Mouse (Mus musculus) embryonic facial prominence, embryonic 12.5 days (tissue): ENCODE data around the gene Olfr1186. TPM values are rescaled to one million over a fixed set of nuclear protein-coding genes. Genes with fewer than 3 reads are reported as not detected.
"Not testable (repeated sequence)": the region's sequence is repeated elsewhere in the genome, so short reads cannot be mapped to it uniquely, and the experiment has no call there.

Source experiments
- ATAC-seq: fragments of 200-750 bp; cut with Nextera tagmentation; 2 replicates; pipeline ENCODE4 v1.8.0; 2017; ENCODE audit not compliant: insufficient number of reproducible peaks, insufficient read depth, low FRiP score, low TSS enrichment
- H3K27ac ChIP-seq: fragments of 300-500 bp; sonication (generic); 2 replicates; pipeline ENCODE4 v1.5.1; 2016; ENCODE audit warnings: mild to moderate bottlenecking
- H3K27me3 ChIP-seq: fragments of 300-500 bp; sonication (generic); 2 replicates; pipeline ENCODE4 v1.6.1; 2016; ENCODE audit warnings: mild to moderate bottlenecking, moderate library complexity
- H3K36me3 ChIP-seq: fragments of 300-500 bp; sonication (generic); 2 replicates; pipeline ENCODE4 v1.6.1; 2016; ENCODE audit warnings: mild to moderate bottlenecking
- H3K4me1 ChIP-seq: fragments of 300-500 bp; sonication (generic); 2 replicates; pipeline ENCODE4 v1.6.1; 2016
- H3K4me2 ChIP-seq: fragments of 300-500 bp; sonication (generic); replicated peaks from 2 replicates; pipeline ENCODE4 v1.6.1; 2016; ENCODE audit warnings: mild to moderate bottlenecking, moderate library complexity
- H3K4me3 ChIP-seq: fragments of 300-500 bp; sonication (generic); 2 replicates; pipeline ENCODE4 v1.5.1; 2016; ENCODE audit warnings: mild to moderate bottlenecking
- H3K9ac ChIP-seq: fragments of 300-500 bp; sonication (generic); 2 replicates; pipeline ENCODE4 v1.6.1; 2016; ENCODE audit warnings: mild to moderate bottlenecking, moderate library complexity
- H3K9me3 ChIP-seq: fragments of 300-500 bp; sonication (generic); 2 replicates; pipeline ENCODE4 v1.6.1; 2016; ENCODE audit warnings: mild to moderate bottlenecking, moderate library complexity
- WGBS: fragments of 180-500 bp; shearing (Covaris S2); methylation state at CpG from one replicate; pipeline ENCODE4 v1.1.7; 2016; 5-methylcytosine and 5-hydroxymethylcytosine counted together
- polyA plus RNA-seq: library from polyadenylated mRNA; unstranded; fragments of >200 nt; fragmentation: Nextera tagmentation; extraction: Ambion mirVana; gene quantifications from 2 replicates; pipeline ENCODE4 v1.2.1, GENCODE M21; 2016

The Olfr1186 gene
- not detected in 2 replicates for polyA plus RNA-seq

- H3K27ac ChIP-seq, result no peak within 1 kb of the TSS
- H3K4me3 ChIP-seq, result no peak within 1 kb of the TSS
- H3K9ac ChIP-seq, result no peak within 1 kb of the TSS
- H3K4me2 ChIP-seq, result no peak within 1 kb of the TSS
- H3K9me3 ChIP-seq, result no peaks in the 10 kb centered on the region
- H3K27me3 ChIP-seq, result no peaks in the 10 kb centered on the region
- H3K36me3 ChIP-seq, result no peaks in the 10 kb centered on the region
- no peaks in the 10 kb centered on the region for H3K4me1 ChIP-seq
- WGBS, result 85% methylated on average over 2 of the region's 2 CpGs
- no peak for ATAC-seq
Observed at GRCm38 (mm10) chr2:88518251-88518650, at the start of gene Olfr1186. TSS of gene Olfr1186 (plus strand) at chr2:88518551.

- no peak for ATAC-seq
- Histone ChIP-seq H3K27ac (no peak within 1 kb of the TSS), H3K9me3 (no peaks in the 10 kb centered on the region), H3K4me2 (no peak within 1 kb of the TSS), H3K4me1 (no peaks in the 10 kb centered on the region), H3K9ac (no peak within 1 kb of the TSS), H3K27me3 (no peaks in the 10 kb centered on the region), H3K36me3 (no peaks in the 10 kb centered on the region), H3K4me3 (no peak within 1 kb of the TSS)
- WGBS, result 84% methylated on average over 2 of the region's 2 CpGs
Observed at GRCm38 (mm10) chr2:88483298-88483697, 35.1 kb upstream of the Olfr1186 start, which contains the start of gene Olfr1184. TSS of gene Olfr1184 (plus strand) at chr2:88483598.

GRCm38 (mm10) chr2:88493020-88493419 is 25.3 kb upstream of the Olfr1186 start, which contains the start of gene Olfr1185-ps1:
TSS of gene Olfr1185-ps1 (plus strand) at chr2:88493320.
- no peak within 1 kb of the TSS for H3K4me3 ChIP-seq
- H3K9me3 ChIP-seq, result no peaks in the 10 kb centered on the region
- no peaks in the 10 kb centered on the region for H3K4me1 ChIP-seq
- no peak within 1 kb of the TSS for H3K4me2 ChIP-seq
- H3K9ac ChIP-seq, result no peak within 1 kb of the TSS
- H3K27ac ChIP-seq, result no peak within 1 kb of the TSS
- 67% methylated on average over 2 of the region's 2 CpGs for WGBS
- H3K36me3 ChIP-seq, result no peaks in the 10 kb centered on the region
- no peak for ATAC-seq
- H3K27me3 ChIP-seq, result no peaks in the 10 kb centered on the region

- no peaks in the 10 kb centered on the region for H3K36me3 ChIP-seq
- no peak for ATAC-seq
- WGBS, result 77% methylated on average over 3 of the region's 3 CpGs
- H3K9me3 ChIP-seq, result no peaks in the 10 kb centered on the region
- H3K4me1 ChIP-seq, result no peaks in the 10 kb centered on the region
- no peaks in the 10 kb centered on the region for H3K27me3 ChIP-seq
- H3K4me2 ChIP-seq, result no peak overlapping the region
- no peak overlapping the region for H3K4me3 ChIP-seq
- no peak overlapping the region for H3K9ac ChIP-seq
- H3K27ac ChIP-seq, result no peak overlapping the region
Observed at GRCm38 (mm10) chr2:88525720-88526119, 7.4 kb downstream of the Olfr1186 start.

GRCm38 (mm10) chr2:88556635-88557034 is 38.3 kb downstream of the Olfr1186 start, which contains the start of gene Olfr1188:
TSS of gene Olfr1188 (plus strand) at chr2:88556935.
- Histone ChIP-seq H3K36me3 (no peaks in the 10 kb centered on the region), H3K27ac (no peak within 1 kb of the TSS), H3K27me3 (no peaks in the 10 kb centered on the region), H3K4me3 (no peak within 1 kb of the TSS), H3K9me3 (no peaks in the 10 kb centered on the region), H3K9ac (no peak within 1 kb of the TSS), H3K4me1 (no peaks in the 10 kb centered on the region), H3K4me2 (no peak within 1 kb of the TSS)
- WGBS, result 87% methylated on average over 2 of the region's 2 CpGs
- ATAC-seq, result no peak

- WGBS, result 91% methylated on average over 12 of the region's 12 CpGs
- H3K27me3 ChIP-seq, result not testable (repeated sequence)
Observed at GRCm38 (mm10) chr2:88572696-88573095, 54.3 kb downstream of the Olfr1186 start.

More at GRCm38 (mm10) chr2:88572696-88573095, 54.3 kb downstream of the Olfr1186 start:
- not testable (repeated sequence) for H3K9ac ChIP-seq, ATAC-seq, H3K4me1 ChIP-seq, H3K27ac ChIP-seq, H3K4me2 ChIP-seq, H3K9me3 ChIP-seq, H3K36me3 ChIP-seq, H3K4me3 ChIP-seq

Other genes starting within 250 kb of the Olfr1186 start
- not detected in 2 replicates for gene Olfr1173, start 238.7 kb upstream of the Olfr1186 start, polyA plus RNA-seq
- gene Olfr1174-ps, start 203.4 kb upstream of the Olfr1186 start, polyA plus RNA-seq, result not detected in 2 replicates
- not detected in 2 replicates for gene Olfr1175-ps, start 191.3 kb upstream of the Olfr1186 start, polyA plus RNA-seq
- gene Olfr1176, start 181.8 kb upstream of the Olfr1186 start, polyA plus RNA-seq, result not detected in 2 replicates
- gene Olfr1177-ps, start 172.1 kb upstream of the Olfr1186 start, polyA plus RNA-seq, result not detected in 2 replicates
- gene Olfr1178, start 131.5 kb upstream of the Olfr1186 start, polyA plus RNA-seq, result not detected in 2 replicates
- gene Olfr1179, start 112.1 kb upstream of the Olfr1186 start, polyA plus RNA-seq, result not detected in 2 replicates
- not detected in 2 replicates for gene Olfr1180, start 99.4 kb upstream of the Olfr1186 start, polyA plus RNA-seq
- not detected in 2 replicates for gene Olfr1181, start 92.4 kb upstream of the Olfr1186 start, polyA plus RNA-seq
- gene Gm13757, start 69.4 kb upstream of the Olfr1186 start, polyA plus RNA-seq, result not detected in 2 replicates
- not detected in 2 replicates for gene Olfr1183, start 63.7 kb upstream of the Olfr1186 start, polyA plus RNA-seq
- gene Olfr1184, start 35.0 kb upstream of the Olfr1186 start, polyA plus RNA-seq, result not detected in 2 replicates
- gene Olfr1185-ps1, start 25.2 kb upstream of the Olfr1186 start, polyA plus RNA-seq, result not detected in 2 replicates
- not detected in 2 replicates for gene Olfr1188, start 38.4 kb downstream of the Olfr1186 start, polyA plus RNA-seq
- gene Olfr1189, start 67.9 kb downstream of the Olfr1186 start, polyA plus RNA-seq, result not detected in 2 replicates
- gene Olfr1191-ps1, start 122.0 kb downstream of the Olfr1186 start, polyA plus RNA-seq, result not detected in 2 replicates
- gene Olfr1192-ps1, start 130.0 kb downstream of the Olfr1186 start, polyA plus RNA-seq, result not detected in 2 replicates
- not detected in 2 replicates for gene Olfr1193, start 157.1 kb downstream of the Olfr1186 start, polyA plus RNA-seq
- not detected in 2 replicates for gene Olfr1195, start 170.6 kb downstream of the Olfr1186 start, polyA plus RNA-seq
- not detected in 2 replicates for gene Olfr1196, start 186.0 kb downstream of the Olfr1186 start, polyA plus RNA-seq
- gene Olfr1197, start 213.8 kb downstream of the Olfr1186 start, polyA plus RNA-seq, result not detected in 2 replicates
- gene Olfr1198, start 232.8 kb downstream of the Olfr1186 start, polyA plus RNA-seq, result not detected in 2 replicates
- gene Olfr1199, start 241.9 kb downstream of the Olfr1186 start, polyA plus RNA-seq, result not detected in 2 replicates